Mouse (Mus musculus) limb, embryonic 10.5 days (tissue): ENCODE measurements around the gene Spaar. TPM values are rescaled to one million over a fixed set of nuclear protein-coding genes. Genes with fewer than 3 reads are reported as not detected.

ENCODE experiments used
- DNase-seq: peaks from one replicate; pipeline ENCODE4 v3.0.0-alpha.2; 2017; ENCODE audit warnings: low spot score
- H3K27ac ChIP-seq: fragments of 300-500 bp; sonication (generic); 2 replicates; pipeline ENCODE4 v1.5.1; 2016; ENCODE audit warnings: mild to moderate bottlenecking
- H3K27me3 ChIP-seq: fragments of 300-500 bp; sonication (generic); 2 replicates; pipeline ENCODE4 v1.6.1; 2016; ENCODE audit warnings: low read depth, mild to moderate bottlenecking; ENCODE audit not compliant: poor library complexity, severe bottlenecking
- H3K36me3 ChIP-seq: fragments of 300-500 bp; sonication (generic); 2 replicates; pipeline ENCODE4 v1.6.1; 2016; ENCODE audit warnings: mild to moderate bottlenecking, moderate library complexity
- H3K4me1 ChIP-seq: fragments of 300-500 bp; sonication (generic); 2 replicates; pipeline ENCODE4 v1.6.1; 2016
- H3K4me3 ChIP-seq: fragments of 300-500 bp; sonication (generic); 2 replicates; pipeline ENCODE4 v1.5.1; 2016; ENCODE audit warnings: mild to moderate bottlenecking, moderate library complexity
- H3K9me3 ChIP-seq: fragments of 300-500 bp; sonication (generic); replicated peaks from 2 replicates; pipeline ENCODE4 v1.6.1; 2016; ENCODE audit warnings: mild to moderate bottlenecking
- WGBS: fragments of 180-500 bp; shearing (Covaris S2); methylation state at CpG from one replicate; pipeline ENCODE4 v1.1.7; 2016; 5-methylcytosine and 5-hydroxymethylcytosine counted together
- polyA plus RNA-seq: library from polyadenylated mRNA; unstranded; fragments of >200 nt; fragmentation: Nextera tagmentation; extraction: Ambion mirVana; gene quantifications from 2 replicates; pipeline ENCODE4 v1.2.1, GENCODE M21; 2016

The Spaar gene
- polyA plus RNA-seq, 1 experiment from 2014 or later, result 0.10 TPM

DNA sequence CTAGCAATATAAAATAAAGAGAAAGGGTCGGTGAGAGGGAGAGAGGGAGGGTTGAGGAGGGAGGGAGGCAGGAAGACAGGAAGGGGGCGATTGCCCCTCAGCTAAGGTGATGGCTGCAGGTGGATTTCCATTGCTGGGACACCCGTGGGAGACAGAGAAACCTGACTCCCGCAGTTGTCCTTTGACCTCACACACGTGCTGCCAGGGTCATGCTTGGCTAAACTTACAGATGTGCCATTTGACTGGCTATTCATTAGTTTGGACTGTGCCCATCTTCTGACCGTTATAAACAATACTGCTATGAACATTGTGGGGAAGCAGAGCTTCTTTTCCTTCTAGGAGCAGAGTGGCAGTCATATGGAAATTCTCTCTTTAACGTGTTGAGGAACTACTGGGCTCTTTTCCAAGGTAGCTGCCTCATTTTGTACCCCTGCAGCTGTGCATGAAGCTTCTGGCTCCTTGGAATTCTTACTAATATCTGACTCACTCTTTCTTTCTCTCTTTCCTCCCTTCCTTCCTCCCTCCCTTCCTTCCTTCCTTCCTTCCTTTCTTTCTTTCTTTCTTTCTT lies 16.1 kb upstream of the Spaar start:
- Histone ChIP-seq H3K27ac (no peak overlapping the region), H3K9me3 (no peaks in the 10 kb centered on the region)

DNA sequence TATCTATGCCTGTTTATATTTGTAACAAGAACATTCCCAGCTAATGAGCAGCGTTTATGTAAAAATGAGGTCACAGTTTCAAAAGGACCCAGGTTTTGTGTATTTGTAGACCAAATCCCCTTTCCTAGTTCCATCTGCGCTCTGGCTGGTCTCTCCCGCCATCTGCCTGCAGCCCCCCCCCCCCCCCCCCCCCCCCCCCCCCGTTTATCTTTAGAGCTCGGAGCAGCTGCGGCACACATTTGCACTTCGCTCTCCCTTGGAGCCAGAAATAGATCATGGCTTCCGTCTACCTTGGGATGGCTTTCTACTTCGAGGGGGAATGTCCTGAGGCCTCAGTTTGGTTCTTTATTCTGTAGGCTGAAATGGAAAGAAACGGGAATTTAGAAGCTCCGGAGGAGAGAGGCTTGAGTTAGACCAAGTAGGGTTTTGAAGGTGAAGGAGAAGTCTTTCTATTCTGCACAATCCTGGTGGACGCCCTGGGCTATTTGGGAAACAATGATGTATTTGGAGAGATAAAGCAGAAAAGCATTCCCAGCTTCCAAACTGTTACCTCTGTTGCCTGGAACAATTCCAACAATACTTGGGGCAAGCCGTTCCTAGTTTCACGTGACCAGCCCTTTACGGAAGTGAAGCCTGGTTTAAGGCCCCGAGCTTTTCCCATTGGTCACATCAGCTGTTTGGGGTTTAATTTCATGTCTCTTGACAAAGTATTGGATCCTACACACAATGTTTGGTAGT lies 9.2 kb upstream of the Spaar start:
- DNase-seq, result no peak

More for the DNA sequence above, 16.1 kb upstream of the Spaar start:
- H3K36me3 ChIP-seq, result no peaks in the 10 kb centered on the region
- H3K4me1 ChIP-seq, result no peaks in the 10 kb centered on the region
- DNase-seq, result no peak
- H3K4me3 ChIP-seq, result no peak overlapping the region
- H3K27me3 ChIP-seq, result no peaks in the 10 kb centered on the region
- 40% methylated on average over 7 of the region's 7 CpGs for WGBS

DNA sequence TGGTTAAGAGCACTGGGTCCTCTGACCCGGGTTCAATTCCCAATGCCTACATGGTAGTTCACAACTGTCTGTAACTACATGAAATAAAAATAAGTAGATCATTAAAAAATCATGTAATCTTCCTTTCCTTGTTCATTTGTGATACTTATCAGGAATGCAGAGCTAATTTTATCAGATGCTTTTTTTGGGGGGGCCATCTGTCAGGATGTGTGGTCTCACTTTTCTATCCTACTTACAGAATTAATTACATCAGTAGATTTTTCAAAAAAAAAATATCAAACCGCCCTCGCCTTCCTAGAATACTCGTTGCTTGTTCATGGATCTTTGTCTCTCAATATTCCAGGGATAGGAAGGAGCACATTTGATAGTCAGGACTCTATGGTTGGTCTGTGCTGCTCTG lies 7.6 kb upstream of the Spaar start:
- Histone ChIP-seq H3K9me3 (no peaks in the 10 kb centered on the region), H3K36me3 (no peaks in the 10 kb centered on the region), H3K4me3 (no peak overlapping the region), H3K27ac (no peak overlapping the region), H3K4me1 (peaks cover 3% of the 10 kb centered on the region; the same call in 1 of the 2 replicates), H3K27me3 (no peaks in the 10 kb centered on the region)
- WGBS, result 91% methylated on average over 4 of the region's 4 CpGs
- no peak for DNase-seq

More for the DNA sequence above, 9.2 kb upstream of the Spaar start:
- WGBS, result 73% methylated on average over 14 of the region's 16 CpGs
- Histone ChIP-seq H3K4me1 (no peaks in the 10 kb centered on the region), H3K27ac (no peak overlapping the region), H3K27me3 (no peaks in the 10 kb centered on the region), H3K9me3 (no peaks in the 10 kb centered on the region), H3K36me3 (no peaks in the 10 kb centered on the region), H3K4me3 (no peak overlapping the region)

DNA sequence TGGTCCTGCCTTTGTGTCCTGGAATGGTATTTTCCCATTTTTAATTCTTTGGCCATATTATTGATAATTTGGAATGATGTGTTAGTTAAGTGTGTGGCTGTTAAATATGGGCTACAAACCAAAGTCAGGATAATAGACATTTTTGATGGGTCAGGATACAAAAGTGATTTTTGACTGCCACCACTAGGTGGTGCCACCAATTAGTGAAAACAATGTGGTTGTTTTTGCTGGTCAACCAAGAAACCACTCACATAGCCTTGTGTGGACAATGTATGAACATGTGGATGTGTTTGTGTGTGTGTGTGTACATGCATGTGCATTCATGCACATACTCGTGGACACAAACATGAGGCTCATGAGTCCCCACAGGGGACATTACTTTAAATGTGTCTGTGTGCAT lies 5.1 kb upstream of the Spaar start:
- Histone ChIP-seq H3K36me3 (no peaks in the 10 kb centered on the region), H3K4me1 (peaks cover 14% of the 10 kb centered on the region), H3K4me3 (no peak overlapping the region), H3K27ac (no peak overlapping the region), H3K27me3 (no peaks in the 10 kb centered on the region), H3K9me3 (no peaks in the 10 kb centered on the region)
- WGBS, result 33% methylated on average over 1 of the region's 1 CpGs
- no peak for DNase-seq

DNA sequence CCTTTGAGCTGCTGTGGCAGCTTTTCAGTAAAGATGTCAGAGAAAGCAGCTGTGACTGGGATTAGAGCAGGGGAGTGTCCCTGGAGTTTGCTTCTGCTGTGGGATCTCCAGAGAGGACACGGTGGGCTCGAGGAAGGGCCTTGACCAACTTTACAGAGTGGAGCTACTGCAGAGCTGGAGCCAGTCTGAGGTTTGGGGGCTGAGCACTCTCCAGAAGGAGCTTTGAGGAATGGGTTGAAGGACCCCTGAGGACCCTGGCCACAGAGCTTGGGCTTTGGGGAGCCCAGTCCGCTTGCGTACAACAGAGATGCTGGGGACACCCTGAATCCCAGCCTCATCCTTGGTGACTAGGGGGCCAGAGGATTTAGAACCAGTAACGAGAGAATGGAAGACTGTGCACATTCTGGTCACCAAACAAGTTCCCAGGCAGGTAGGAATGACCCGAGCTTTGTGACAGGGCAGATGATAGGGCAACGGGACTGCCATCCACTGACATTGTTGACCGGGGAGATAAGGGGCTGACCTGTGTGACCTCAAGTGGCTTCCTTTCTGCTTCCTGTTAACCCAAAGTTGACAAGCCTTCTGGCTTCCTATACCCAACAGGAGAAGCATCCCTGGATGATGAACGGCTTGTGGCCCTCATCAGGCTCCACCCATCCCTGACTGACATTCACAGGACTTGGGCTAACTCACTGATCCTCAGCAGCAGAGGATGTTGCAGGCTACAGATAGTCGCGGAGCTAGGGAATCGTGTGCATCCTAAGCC lies 3.4 kb upstream of the Spaar start:
- Histone ChIP-seq H3K9me3 (no peaks in the 10 kb centered on the region), H3K27ac (no peak overlapping the region), H3K27me3 (no peaks in the 10 kb centered on the region), H3K4me1 (peaks cover 26% of the 10 kb centered on the region), H3K36me3 (no peaks in the 10 kb centered on the region), H3K4me3 (no peak overlapping the region)
- DNase-seq, result no peak
- WGBS, result 66% methylated on average over 12 of the region's 12 CpGs

DNA sequence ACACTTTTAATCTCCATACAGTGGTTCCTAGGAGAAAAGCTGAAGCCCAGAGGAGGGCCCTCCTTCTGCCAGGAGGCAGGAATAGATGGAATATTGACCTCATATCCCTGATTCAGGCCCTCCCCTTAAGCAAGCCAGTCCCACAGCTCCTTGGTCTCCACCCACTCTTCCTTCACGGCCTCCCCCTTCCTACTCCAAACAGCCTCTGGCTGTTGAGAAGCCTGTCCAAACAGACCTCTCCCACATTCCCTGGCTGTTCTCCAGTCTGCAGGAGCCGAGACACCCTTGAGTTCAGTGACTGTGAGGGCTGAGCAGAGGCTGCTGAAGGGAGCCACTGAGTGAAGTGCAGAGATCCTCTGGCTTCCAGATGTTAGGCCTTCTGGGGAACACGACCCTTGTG lies 2.8 kb upstream of the Spaar start, which contains the start of gene Hrct1:
Gene Hrct1, plus strand, starts transcription at position 194 of the 400 bp plus-strand sequence.
- WGBS, result 42% methylated on average over 3 of the region's 3 CpGs
- Histone ChIP-seq H3K27ac (peak within 1 kb of the TSS; percentile 36; the same call in 1 of the 2 replicates), H3K27me3 (no peaks in the 10 kb centered on the region), H3K4me3 (no peak within 1 kb of the TSS), H3K4me1 (peaks cover 26% of the 10 kb centered on the region), H3K36me3 (no peaks in the 10 kb centered on the region), H3K9me3 (no peaks in the 10 kb centered on the region)
- DNase-seq, result no peak

DNA sequence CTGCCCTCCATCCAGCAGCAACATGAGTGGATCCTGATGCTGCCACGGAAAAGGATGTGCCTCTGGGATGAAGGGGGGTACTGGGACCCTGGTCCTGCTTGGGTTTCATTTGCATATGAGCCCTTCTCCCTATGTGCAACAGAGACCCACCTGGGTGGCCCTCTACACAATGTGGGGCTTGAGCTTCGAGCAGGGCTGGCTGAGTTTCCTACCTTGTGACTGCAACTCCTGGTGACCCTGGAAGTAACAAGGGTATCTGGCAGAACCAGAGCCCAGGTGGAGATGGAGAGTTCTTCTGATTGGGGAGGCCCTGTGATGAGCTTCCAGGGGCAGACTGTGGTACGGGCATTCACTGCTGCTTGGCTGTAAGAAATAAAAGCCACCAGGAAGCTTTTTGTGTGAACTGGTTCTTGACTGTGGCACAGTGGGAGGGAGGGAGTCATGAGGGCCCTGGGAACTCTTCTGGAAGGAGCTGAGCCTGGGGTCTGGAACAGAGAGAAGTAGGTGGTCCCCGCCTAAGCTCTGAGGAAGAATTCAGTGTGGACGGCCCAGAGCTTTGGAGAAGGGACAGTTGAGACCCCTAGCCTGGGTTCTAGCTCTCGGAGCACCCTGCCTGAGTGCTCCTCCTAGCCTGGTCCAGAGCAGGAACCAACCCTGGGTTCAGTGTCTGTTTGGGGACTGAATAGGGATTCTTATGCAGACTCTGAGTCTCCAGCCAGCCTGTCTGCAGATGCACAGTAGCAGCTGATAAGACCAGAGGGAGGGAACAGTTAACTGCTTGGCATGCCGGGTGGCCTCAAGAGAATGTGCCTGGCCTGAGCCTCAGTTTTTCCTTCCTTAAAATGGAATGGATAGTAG lies 1.9 kb upstream of the Spaar start:
- DNase-seq, result no peak
- WGBS, result 76% methylated on average over 7 of the region's 7 CpGs
- H3K27me3 ChIP-seq, result 0 out of 2 replicates have a peak, but pooled peaks cover 5% of the 10 kb centered on the region
- H3K4me3 ChIP-seq, result no peak overlapping the region
- H3K9me3 ChIP-seq, result no peaks in the 10 kb centered on the region
- peaks cover 26% of the 10 kb centered on the region for H3K4me1 ChIP-seq
- no peaks in the 10 kb centered on the region for H3K36me3 ChIP-seq
- peak overlapping the region; percentile 36; the same call in 1 of the 2 replicates for H3K27ac ChIP-seq

DNA sequence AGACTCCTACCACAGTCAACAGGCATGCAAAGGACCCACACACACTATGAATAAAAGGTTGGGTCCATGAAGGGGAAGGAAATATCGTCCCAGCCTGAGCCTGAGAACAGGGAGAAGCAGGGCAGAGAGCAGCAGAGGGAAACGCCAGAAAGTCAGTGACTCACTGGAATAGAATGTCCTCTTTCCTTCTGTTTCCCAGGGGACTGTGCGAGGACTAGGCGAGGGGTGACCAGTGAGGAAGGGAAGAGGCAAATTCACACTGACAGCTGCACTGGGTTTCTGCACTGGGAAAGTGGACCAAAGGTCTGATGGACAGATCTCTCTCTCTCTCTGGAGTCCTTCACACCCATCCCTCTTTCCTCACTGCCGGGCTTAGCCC lies 1.3 kb upstream of the Spaar start:
- DNase-seq, result no peak
- Histone ChIP-seq H3K4me3 (no peak overlapping the region), H3K4me1 (peaks cover 26% of the 10 kb centered on the region), H3K27me3 (0 out of 2 replicates have a peak, but pooled peaks cover 10% of the 10 kb centered on the region), H3K36me3 (no peaks in the 10 kb centered on the region), H3K9me3 (no peaks in the 10 kb centered on the region), H3K27ac (peak overlapping the region; percentile 36; the same call in 1 of the 2 replicates)
- 58% methylated on average over 5 of the region's 5 CpGs for WGBS

DNA sequence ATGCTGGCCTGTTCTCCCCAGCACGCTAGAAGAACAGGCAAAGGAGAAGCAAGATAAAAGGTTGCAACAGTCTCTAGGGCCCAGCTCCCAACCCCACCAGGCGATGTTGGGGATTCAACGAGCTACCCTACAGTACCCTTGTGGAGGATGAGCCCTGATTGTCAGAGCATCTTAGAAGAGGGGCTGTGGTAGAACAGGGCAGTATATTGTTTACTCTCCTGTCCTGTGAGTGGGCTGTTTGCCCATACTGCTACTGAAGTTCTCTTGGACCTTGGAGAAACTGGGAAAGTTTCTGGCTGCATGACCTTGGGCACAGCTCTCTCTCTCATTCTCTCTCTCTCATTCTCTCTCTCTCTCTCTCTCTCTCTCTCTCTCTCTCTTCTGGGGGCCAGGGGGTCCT lies 708 bp upstream of the Spaar start:
- Histone ChIP-seq H3K9me3 (no peaks in the 10 kb centered on the region), H3K36me3 (no peaks in the 10 kb centered on the region), H3K4me3 (no peak overlapping the region), H3K27me3 (0 out of 2 replicates have a peak, but pooled peaks cover 10% of the 10 kb centered on the region), H3K4me1 (peaks cover 26% of the 10 kb centered on the region), H3K27ac (no peak overlapping the region; the same call in 1 of the 2 replicates)
- no peak for DNase-seq
- WGBS, result 80% methylated on average over 3 of the region's 3 CpGs

DNA sequence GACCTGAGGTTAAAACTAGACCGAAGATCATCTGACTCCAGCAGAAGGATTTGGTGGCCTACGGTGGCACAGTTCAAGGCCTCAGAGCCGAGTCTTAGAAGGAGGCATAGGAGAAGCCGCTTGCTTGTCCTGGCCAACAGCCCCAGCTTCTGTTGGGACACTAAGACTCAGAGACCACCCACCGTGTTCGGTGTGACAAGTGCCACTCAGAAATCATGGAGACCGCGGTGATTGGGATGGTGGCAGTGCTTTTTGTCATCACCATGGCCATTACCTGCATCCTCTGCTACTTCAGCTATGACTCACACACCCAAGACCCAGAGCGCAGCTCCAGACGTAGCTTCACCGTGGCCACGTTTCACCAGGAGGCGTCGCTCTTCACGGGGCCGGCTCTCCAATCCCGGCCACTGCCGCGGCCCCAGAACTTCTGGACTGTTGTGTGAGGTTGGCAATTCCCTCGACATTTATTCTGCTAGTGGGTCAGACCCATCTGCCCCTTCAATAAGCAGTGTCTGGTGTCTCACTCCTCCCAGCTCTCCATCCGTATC lies 990 bp downstream of the Spaar start:
- WGBS, result 65% methylated on average over 21 of the region's 21 CpGs
- no peak overlapping the region for H3K27ac ChIP-seq
- H3K36me3 ChIP-seq, result no peaks in the 10 kb centered on the region
- no peak overlapping the region for H3K4me3 ChIP-seq
- no peaks in the 10 kb centered on the region for H3K9me3 ChIP-seq
- H3K4me1 ChIP-seq, result peaks cover 31% of the 10 kb centered on the region
- H3K27me3 ChIP-seq, result 0 out of 2 replicates have a peak, but pooled peaks cover 10% of the 10 kb centered on the region
- DNase-seq, result no peak

DNA sequence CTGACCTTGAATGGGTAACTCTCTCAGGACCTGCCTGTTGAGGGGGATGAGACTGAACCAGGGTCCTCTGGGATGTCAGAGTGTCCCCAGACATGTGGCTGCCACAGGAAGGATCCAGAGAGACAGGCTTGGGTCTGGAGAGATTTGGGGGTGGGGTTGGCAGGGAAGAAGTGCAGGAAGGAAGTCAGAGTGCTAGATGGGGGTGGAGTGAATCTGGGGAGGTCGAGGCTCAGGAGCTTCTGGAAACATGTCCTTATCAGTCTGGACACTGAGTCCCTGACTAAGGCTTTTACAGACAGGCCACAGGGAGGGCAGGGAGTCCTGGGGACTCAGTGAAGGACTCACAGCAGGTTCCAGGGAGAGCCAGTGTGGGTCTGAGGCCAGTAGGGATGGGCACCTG lies 2.3 kb downstream of the Spaar start:
- Histone ChIP-seq H3K9me3 (no peaks in the 10 kb centered on the region), H3K27me3 (0 out of 2 replicates have a peak, but pooled peaks cover 10% of the 10 kb centered on the region), H3K4me3 (no peak overlapping the region), H3K4me1 (peaks cover 36% of the 10 kb centered on the region), H3K27ac (no peak overlapping the region), H3K36me3 (no peaks in the 10 kb centered on the region)
- WGBS, result 35% methylated on average over 1 of the region's 1 CpGs
- DNase-seq, result no peak

DNA sequence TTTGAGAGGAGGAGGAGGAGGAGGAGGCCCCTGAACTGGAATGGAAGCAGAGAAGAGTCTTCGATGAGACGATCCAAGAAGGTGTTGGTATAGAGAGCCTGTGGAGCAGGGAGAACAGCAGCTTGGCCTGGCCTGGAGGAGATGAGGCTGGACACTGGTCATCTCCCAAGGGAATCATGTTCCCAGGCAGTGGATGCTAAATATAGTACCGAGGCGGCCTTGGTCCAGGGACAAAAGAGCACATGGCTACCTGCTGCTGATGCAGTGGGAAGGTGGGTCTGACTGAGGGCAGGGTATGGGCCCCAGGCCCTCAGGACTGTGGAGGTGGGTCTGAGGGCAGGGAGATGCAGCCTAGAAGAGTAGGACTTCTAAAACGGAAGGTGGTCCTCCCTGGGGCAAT lies 3.4 kb downstream of the Spaar start:
- Histone ChIP-seq H3K27me3 (0 out of 2 replicates have a peak, but pooled peaks cover 10% of the 10 kb centered on the region), H3K9me3 (no peaks in the 10 kb centered on the region)
- WGBS, result 86% methylated on average over 5 of the region's 5 CpGs

More for the DNA sequence above, 3.4 kb downstream of the Spaar start:
- Histone ChIP-seq H3K36me3 (no peaks in the 10 kb centered on the region), H3K27ac (no peak overlapping the region; the same call in 1 of the 2 replicates), H3K4me3 (no peak overlapping the region), H3K4me1 (peaks cover 36% of the 10 kb centered on the region)
- no peak for DNase-seq
